Mouse (Mus musculus) 3134 (cell line): Measurements from ENCODE around the gene Pkn3.

ENCODE experiments used
- DNase-seq: peaks from one replicate; pipeline ENCODE4 v3.0.0-alpha.2; 2011; ENCODE audit warnings: low spot score; ENCODE audit not compliant: insufficient read length; ENCODE audit errors: extremely low read depth

Pkn3 gene

GRCm38 (mm10) chr2:30062249-30063093, 15.0 kb upstream of the Pkn3 start:
- peak; percentile 91 for DNase-seq

DNA sequence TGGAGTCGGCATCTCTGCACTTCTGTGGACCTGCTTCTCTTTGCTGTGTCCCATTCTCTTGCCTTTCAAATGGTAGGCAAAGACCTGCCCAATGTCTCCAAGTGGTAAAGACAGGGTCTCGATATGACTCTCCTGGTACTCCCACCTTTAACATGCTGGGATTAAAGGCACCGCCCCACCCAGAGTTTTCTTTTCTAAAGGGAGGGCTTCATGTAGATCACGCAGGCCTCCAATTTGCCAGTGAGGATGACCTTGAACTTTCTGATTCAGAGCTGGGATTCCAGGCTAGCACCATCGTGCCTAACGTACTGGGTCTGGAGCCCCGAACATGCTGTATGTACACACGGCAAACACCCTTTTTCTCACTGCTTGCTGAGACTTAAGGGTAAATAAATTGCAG, 14.2 kb upstream of the Pkn3 start:
- no peak for DNase-seq

DNA sequence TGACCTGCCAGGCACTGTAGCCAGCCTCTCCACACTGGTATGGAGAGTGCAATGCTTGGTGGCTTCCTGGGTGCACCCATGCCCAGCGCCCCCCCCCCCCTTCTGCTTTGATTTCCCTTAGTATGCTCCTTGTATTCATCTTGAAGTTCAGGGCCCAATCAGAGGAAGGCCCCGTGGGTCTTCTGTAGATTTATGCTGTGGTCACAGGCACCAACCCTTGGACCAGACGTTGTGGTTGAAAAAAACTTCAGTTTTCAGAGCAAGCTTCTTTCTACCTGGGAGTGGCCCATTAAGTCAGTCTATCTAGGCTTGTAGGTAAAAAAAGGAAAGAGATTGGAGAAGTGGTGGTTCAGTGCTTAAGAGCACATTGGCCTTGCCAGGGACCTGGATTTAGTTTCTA, 13.7 kb upstream of the Pkn3 start:
- peak; percentile 40 for DNase-seq

DNA sequence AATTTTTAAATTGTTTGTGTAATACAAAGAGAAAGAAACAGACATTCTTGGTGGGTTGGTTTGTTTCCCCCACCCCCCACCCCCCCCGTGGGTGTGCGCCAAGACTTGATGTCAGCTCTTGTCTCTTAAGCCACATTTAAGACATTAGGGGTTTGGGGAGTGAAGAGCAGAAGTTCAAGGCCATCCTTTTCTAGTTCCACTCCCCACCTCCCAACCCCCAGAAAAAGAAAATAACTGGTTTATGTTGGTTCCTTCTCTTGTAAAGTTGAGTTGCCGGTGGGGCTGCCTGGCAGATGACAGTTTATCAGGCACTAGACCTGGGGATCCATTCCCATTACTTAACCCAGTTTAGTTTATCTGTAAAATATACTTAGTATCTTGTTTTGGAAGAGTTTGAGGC, 13.2 kb upstream of the Pkn3 start:
- DNase-seq, result no peak

DNA sequence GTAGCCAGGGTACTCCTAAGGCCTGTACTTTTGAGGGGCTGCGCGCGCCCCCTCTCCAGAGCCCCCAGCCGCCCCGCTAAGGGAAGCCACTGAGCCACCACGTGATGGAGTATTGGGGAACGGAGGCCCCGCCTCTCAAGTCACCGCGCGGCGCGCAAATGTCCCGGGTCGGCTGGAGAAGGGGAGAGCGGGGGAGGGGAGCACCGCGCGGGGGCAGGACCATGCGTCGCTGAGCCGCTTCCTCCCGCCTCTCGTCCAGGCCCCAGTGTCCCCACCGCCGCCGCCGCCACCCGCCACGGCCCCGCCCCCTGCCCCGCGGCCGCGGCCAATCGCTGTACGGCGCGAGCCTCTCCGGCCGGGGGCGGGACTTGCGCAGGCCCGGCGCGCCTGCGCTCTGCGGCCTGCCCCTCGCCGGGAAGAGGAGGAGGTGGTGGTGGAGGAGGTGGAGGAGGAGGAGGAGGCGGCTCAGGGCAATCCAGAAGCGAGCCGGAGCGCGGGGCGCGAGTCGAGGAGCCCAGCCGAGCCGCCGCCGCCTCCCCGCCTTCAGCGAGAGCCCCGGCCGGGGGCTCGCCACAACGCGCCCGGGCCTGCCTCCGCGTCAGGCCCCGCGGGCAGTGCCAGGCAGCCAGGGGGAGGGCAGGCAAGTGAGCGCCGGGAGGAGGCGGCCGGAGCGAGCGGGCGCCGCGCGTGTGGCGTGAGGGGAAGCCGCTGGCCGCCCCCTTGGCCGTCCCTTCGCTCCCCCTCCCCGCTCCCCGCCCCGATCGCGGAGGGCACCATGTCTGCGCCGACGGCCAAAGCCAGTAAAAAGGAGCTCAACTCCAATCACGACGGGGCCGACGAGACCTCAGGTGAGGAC, 11.2 kb upstream of the Pkn3 start:
- DNase-seq, result peak; percentile 95

- peak; percentile 54 for DNase-seq
These were observed 10.2 kb upstream of the Pkn3 start for GRCm38 (mm10) chr2:30067031-30067888.

DNA sequence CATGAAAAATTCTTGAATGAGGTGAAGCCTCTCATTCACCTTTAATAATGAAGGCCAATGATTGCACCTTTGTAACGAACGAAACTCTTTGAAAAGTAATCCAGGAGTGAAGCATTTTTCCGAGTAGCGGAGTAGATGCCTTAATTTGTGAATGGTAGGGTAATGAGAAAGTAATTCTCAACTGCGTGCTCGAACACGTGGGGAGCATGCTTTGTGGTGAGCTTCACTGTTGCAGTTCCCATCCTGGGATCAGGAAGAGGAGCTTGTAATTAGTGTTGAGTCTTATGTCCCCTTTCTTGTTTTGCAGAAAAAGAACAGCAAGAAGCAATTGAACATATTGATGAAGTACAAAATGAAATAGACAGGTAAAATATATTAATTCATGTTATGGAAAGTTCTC, 9.5 kb upstream of the Pkn3 start:
- DNase-seq, result no peak

GRCm38 (mm10) chr2:30072875-30073274, 4.6 kb upstream of the Pkn3 start:
- no peak for DNase-seq

DNA sequence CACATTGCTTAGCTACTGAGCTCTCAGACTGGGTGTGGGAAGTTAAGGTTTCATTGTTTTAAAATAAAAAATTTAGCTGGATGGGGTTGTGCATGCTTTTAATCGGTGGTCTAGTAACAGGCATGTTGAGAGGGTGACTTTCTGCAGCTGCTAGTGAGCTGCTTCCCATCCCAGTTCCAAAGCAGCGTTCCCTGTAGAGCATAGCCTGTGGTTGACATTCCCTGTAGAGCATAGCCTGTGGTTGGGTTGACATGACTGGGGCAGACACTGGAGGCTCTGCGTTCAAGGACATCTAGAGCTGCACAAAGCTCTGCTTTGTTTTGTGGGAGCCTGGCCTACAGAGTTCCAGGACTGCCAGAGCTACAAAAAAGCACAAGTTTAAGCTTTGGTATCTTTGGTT, 4.2 kb upstream of the Pkn3 start:
- DNase-seq, result no peak

DNA sequence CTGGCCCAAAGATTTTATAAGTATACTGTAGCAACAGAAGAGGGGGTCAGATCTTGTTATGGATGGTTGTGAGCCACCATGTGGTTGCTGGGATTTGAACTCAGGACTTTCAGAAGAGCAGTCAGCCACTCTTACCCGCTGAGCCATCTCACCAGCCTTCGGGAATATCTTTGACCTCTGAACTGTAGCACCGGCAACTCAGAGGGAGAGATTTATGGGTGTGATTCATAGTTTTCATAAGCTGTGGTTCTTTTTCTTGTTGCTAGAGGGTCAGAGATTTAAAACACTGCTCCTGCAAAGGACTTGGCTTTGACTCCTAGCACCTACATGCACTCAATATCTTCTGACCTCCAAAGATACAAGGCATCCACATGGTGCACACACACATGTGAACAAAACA, 1.9 kb upstream of the Pkn3 start:
- no peak for DNase-seq

DNA sequence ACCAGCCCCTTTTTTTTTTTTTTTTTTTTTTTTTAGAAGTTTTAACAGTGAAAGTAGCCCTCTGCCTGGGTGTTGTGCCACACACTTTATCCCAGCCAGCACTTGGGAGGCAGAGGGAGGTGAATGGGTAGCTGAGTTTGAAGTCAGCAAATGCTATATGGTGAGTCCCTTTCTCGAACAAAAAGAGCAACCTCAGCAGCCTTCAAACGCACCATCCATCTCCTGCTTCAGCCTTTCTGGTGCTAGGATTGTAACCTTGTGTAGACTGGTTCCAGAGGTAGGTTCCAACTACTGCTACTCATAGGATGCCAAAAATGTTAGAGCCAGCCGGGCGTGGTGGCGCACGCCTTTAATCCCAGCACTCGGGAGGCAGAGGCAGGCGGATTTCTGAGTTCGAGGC, 1.0 kb upstream of the Pkn3 start:
- no peak for DNase-seq

DNA sequence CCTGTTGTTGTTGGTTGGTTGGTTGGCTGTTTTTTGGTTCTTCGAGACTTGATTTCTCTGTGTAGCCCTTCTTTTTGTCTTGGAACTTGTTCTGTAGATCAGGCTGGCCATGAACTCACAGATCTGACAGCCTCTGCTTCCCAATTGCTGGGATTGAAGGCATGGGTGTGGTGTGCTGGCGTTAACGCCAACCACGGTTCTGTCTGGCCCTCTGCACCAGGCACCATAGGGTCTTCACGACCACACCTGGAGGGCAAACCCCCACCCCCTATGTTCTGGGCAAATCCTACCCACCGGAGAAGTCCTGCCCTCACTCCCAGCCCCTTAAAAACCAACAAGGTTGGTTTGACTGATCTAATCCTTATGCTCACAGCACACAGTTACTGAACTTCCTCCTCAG, 525 bp upstream of the Pkn3 start:
- DNase-seq, result no peak

GRCm38 (mm10) chr2:30078349-30078712, 847 bp downstream of the Pkn3 start:
- peak; percentile 77 for DNase-seq

- no peak for DNase-seq
These were observed 1.3 kb downstream of the Pkn3 start for GRCm38 (mm10) chr2:30078760-30079159.

DNA sequence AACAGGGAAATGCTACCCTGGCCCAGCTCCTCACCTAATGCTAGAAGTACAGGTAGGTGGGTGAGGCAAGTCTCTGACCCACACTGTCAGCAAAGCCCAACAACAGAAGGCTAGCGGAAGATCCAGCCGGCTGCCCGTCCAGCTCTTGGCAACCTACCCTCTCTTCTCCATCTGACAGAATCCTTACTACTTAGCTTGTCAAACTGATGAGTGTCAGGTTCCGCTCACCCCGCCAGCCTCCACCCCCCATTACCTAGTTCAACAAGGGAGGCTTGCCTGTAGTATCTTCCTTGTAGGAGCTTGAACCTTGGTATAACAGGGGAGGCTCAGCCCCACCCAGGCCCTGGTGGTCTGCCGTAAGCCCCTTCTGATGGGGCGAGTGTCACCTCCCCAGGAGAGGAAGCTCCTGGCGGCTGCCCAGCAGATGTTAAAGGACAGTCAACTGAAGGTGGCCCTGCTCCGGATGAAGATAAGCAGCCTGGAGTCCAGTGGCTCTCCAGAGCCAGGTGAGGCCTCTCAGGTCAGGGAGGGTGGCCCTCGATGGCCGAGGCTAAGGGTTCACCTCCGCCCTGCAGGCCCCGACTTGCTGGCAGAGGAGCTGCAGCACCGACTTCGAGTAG, 2.8 kb downstream of the Pkn3 start:
- no peak for DNase-seq

DNA sequence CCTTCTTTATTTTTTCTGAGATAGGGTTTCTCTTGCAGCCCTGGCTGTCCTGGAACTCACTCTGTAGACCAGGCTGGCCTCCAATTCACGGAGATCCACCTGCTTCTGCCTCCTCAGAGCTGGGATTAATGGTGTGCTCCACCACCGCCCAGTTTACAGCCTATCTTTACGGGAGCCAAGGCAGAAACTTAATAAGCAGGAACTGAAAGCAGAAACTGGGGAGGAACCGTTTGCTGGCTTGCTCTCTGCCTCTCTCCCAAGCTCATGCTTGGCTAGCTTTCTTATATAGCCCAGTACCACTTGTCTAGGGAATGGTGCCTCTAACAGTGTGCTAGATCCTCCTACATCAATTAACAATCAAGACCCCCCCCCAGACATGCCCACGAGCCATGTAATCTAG, 6.6 kb downstream of the Pkn3 start:
- no peak for DNase-seq

DNA sequence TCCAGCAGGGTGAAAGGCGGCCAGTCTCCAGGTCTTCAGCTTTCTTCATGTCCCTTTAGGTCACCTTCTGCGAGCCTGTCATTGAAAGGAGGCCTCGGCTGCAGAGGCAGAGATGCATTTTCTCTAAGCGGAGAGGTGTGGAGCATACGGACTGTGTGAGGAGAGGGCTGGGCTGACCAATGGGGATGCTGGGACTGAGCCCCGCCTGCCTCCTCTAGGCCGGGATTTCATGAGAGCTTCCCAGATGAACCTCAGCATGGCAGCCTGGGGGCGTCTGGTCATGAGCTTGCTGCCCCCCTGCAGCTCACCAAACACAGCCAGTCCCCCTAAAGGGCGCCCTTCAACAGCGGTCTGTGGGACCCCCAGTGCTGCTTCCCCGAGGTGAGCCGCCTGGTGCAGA, 7.1 kb downstream of the Pkn3 start:
- DNase-seq, result no peak

DNA sequence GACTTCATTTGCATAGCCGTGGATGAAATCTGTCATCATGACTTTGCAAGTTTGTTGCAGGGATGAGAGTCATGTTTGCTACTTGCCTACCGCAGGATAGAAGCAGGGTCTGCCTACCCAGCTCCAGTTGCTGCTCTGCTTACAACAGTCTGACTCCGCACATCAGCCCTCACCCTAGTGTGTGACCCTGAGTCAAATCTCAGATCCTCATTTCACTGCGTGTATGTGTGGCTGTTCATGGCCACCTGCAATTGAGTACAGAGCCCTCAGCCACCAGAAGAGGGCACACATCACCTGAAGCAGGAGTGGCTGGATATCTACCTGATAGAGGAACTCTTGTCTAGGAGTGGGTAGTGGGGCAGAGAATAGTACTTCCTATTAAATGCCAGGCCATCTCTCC, 9.8 kb downstream of the Pkn3 start:
- no peak for DNase-seq

GRCm38 (mm10) chr2:30091521-30091920, 14.0 kb downstream of the Pkn3 start:
- no peak for DNase-seq

DNA sequence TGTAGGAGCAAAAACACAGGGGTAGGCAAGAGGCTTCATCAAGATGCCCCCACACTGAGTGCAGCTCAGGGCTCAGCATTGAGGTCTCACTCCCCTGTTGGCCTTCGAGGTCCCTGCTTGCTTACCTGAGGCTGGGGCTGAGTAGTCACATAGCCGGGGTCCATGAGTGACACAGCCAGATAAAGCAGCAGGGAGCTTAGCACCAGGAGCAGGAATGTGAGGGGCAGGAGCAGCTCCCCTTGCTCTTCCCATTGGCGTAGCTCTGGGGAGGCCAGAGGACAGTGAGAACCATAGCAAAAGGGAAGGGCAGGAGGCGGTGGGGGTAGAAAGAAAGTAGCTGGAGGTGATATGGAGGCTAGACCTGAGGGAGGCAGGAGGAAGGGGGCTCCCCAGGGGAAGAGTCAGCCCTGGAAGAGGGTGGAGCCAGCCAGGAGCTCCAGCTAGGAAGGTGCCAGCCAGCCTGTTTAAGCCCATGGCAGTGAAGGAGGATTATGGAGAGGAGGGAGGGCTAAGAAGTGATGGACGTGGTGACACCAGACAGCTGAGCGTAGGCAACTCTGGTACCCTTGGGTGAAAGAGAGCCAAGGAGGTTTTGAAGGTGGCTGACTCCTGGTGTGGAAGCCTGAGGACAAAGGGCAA, 14.9 kb downstream of the Pkn3 start:
- DNase-seq, result no peak
